Mouse (Mus musculus) forebrain, embryonic 13.5 days (tissue): Measurements from ENCODE around the gene Usmg5. TPM values are rescaled to one million over a fixed set of nuclear protein-coding genes. Genes with fewer than 3 reads are reported as not detected.
"Not testable (repeated sequence)": the region's sequence is repeated elsewhere in the genome, so short reads cannot be mapped to it uniquely, and the experiment has no call there.

ENCODE experiments used
- ATAC-seq: fragments of 200-750 bp; cut with Nextera tagmentation; 2 replicates; pipeline ENCODE4 v1.8.0; 2017
- H3K27ac ChIP-seq: fragments of 300-500 bp; sonication (generic); 2 replicates; pipeline ENCODE4 v1.5.1; 2015; ENCODE audit warnings: inconsistent platforms, mild to moderate bottlenecking, moderate library complexity
- H3K27me3 ChIP-seq: fragments of 300-500 bp; sonication (generic); 2 replicates; pipeline ENCODE4 v1.6.1; 2015; ENCODE audit warnings: mild to moderate bottlenecking, inconsistent platforms
- H3K36me3 ChIP-seq: fragments of 300-500 bp; sonication (generic); 2 replicates; pipeline ENCODE4 v1.6.1; 2015; ENCODE audit warnings: mild to moderate bottlenecking, inconsistent platforms; ENCODE audit not compliant: poor library complexity, severe bottlenecking
- H3K4me1 ChIP-seq: fragments of 300-500 bp; sonication (generic); 2 replicates; pipeline ENCODE4 v1.6.1; 2015; ENCODE audit warnings: inconsistent platforms
- H3K4me2 ChIP-seq: fragments of 300-500 bp; sonication (generic); 2 replicates; pipeline ENCODE4 v1.6.1; 2015; ENCODE audit warnings: inconsistent platforms, mild to moderate bottlenecking, moderate library complexity
- H3K4me3 ChIP-seq: fragments of 300-500 bp; sonication (generic); 2 replicates; pipeline ENCODE4 v1.5.1; 2015; ENCODE audit warnings: mild to moderate bottlenecking, inconsistent platforms
- H3K9ac ChIP-seq: fragments of 300-500 bp; sonication (generic); 2 replicates; pipeline ENCODE4 v1.6.1; 2015; ENCODE audit warnings: mild to moderate bottlenecking, inconsistent platforms
- H3K9me3 ChIP-seq: fragments of 300-500 bp; sonication (generic); replicated peaks from 2 replicates; pipeline ENCODE4 v1.6.1; 2016; ENCODE audit warnings: inconsistent platforms
- WGBS: fragments of 180-500 bp; shearing (Covaris S2); methylation state at CpG from one replicate; pipeline ENCODE4 v1.1.7; 2015; 5-methylcytosine and 5-hydroxymethylcytosine counted together
- polyA plus RNA-seq: library from polyadenylated mRNA; unstranded; fragments of >200 nt; fragmentation: Nextera tagmentation; extraction: Ambion mirVana; gene quantifications from 2 replicates; pipeline ENCODE4 v1.2.1, GENCODE M21; 2015

The Usmg5 gene
- 1,392 and 1,705 TPM in 2 replicates for polyA plus RNA-seq

DNA sequence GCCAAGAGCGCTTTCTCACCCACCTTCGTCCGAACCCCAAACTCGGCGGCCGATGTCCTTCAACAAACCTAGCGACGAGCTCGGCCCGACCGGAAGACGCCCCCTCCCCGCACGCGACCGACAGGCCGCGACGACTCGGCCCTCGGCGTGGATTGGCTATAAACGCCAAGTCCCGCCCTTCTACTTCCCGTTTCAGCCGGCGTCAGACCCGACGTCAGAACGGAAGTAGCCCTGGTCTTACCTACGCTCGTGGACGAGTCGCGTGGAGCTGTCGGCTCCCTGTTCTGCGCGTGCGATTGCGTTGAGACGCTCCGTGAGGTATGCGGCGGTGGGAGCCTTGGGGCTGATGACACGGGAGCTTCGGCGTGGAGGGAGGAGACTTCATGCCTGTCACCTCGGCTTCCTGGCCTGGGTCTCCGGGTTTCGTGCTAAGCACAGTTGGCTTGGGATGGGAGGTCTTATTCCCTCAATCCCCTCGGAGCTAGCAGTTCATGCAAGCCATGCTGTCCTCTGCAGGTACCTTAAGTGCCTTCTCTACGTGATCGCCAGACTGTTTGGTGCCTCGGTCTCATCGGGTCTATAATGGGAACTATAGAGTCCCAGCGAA is at the start of gene Usmg5, which contains the start of gene Pdcd11:
Usmg5 (minus strand) TSS at position 98 of the 607 bp plus-strand sequence.
Pdcd11 (plus strand) TSS at position 219 of the 607 bp plus-strand sequence.
- peak within 1 kb of the TSS; percentile 90 for H3K4me2 ChIP-seq
- H3K27ac ChIP-seq, result peak within 1 kb of the TSS; percentile 68
- H3K4me3 ChIP-seq, result peak within 1 kb of the TSS; percentile 98
- peak; percentile 100 for ATAC-seq
- under 1% methylated on average over 56 of the region's 56 CpGs for WGBS
- peaks cover 47% of the 10 kb centered on the region for H3K36me3 ChIP-seq
- H3K9me3 ChIP-seq, result no peaks in the 10 kb centered on the region
- H3K4me1 ChIP-seq, result peaks cover 35% of the 10 kb centered on the region
- peak within 1 kb of the TSS; percentile 98 for H3K9ac ChIP-seq
- no peaks in the 10 kb centered on the region for H3K27me3 ChIP-seq

DNA sequence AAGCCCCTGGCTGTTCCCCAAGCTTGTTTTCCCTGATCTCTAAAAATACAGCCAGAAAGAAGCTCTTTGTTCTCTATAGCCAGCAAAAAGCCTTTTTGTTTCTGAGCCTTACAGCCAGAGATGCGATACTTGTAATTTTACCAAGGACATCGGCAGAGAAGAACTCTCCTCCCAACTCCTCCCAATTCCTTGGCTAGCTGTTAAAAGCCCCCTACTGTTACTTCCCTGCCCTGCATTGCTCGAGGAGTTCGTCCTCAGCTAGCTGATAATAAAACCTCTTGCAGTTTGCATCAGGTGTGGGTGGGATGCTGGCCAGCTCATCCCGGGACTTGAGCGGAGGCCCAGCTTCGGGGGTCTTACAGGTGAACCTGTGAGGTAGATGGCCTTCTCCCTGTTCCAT is 49.2 kb upstream of the Usmg5 start:
- H3K9me3 ChIP-seq, H3K36me3 ChIP-seq, H3K27ac ChIP-seq, H3K27me3 ChIP-seq, H3K4me2 ChIP-seq, H3K4me3 ChIP-seq, H3K9ac ChIP-seq, ATAC-seq: not testable (repeated sequence)
- H3K4me1 ChIP-seq, result peaks cover 19% of the 10 kb centered on the region
- WGBS, result 41% methylated on average over 7 of the region's 7 CpGs

DNA sequence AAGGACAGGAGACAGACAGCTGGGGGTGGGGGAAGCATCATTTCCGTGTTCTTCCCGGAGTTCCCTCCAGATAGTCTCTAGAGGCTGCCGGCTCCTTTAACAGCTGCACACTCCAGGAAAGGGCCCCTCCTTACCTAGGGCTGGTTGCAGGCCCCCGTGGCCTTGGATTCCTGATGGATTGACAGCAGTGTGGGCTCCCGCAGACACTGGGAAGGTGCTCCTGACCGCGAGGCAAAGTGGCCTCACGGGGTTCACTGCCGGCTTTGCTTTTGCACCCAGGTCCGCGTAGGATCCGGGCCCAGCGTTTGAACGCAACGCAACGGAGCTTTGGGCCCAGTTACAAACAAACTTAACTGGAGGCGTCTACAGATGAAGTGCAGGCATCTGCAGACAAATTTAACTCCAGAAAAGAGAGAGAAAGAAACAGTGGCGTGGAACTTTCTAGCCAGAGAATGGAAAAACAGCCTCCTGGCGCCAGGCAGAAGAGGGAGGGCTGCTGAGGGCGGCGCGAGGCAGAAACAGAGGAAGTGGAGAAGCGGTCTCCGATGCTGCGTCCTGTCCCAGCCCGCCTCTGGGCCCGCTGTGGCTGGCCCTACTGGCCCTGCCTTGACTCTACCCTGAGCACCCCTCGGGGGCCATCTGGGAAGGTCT is 47.4 kb upstream of the Usmg5 start, which contains the start of gene Calhm2:
Calhm2 (minus strand) TSS at position 524 of the 651 bp plus-strand sequence.
- Histone ChIP-seq H3K27ac (no peak within 1 kb of the TSS), H3K4me1 (peaks cover 19% of the 10 kb centered on the region), H3K9me3 (no peaks in the 10 kb centered on the region), H3K36me3 (peaks cover 7% of the 10 kb centered on the region; the same call in 1 of the 2 replicates), H3K4me3 (peak within 1 kb of the TSS; percentile 17), H3K27me3 (no peaks in the 10 kb centered on the region), H3K4me2 (peak within 1 kb of the TSS; percentile 54), H3K9ac (peak within 1 kb of the TSS; percentile 54)
- peak; percentile 53; the same call in 1 of the 2 replicates for ATAC-seq
- 12% methylated on average over 28 of the region's 28 CpGs for WGBS

DNA sequence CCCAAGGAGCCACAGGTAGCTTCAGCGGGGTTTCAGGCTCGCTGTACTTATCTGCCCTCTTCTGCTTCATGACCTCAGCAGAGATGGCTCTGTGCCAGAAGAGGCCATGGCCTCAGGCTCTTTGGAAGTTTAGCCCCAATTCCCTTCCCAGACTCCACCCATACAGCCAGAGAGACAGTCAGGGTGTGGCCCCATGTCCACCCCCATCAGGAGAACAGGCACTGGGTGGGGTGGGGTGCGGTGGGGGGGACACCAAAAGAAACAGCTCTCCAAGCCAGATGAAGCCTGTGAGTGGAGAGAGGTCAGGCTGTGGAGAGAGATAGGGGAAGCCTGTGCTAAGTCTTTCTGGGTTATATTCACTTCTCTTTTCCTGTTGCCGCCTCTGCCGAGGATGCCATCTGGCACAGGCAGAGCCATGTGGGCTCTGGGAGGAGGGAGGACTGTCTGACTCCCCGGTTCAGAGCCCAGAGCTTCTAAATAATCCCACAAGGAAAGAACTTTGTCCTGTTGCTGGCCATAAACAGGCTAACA is 46.7 kb upstream of the Usmg5 start:
- Histone ChIP-seq H3K4me1 (peaks cover 19% of the 10 kb centered on the region), H3K4me3 (no peak overlapping the region), H3K4me2 (peak overlapping the region; percentile 54), H3K9ac (0 out of 2 replicates have a peak overlapping the region, but pooled peaks have one; percentile 54), H3K36me3 (peaks cover 14% of the 10 kb centered on the region), H3K9me3 (no peaks in the 10 kb centered on the region), H3K27me3 (no peaks in the 10 kb centered on the region), H3K27ac (no peak overlapping the region)
- peak; percentile 48; the same call in 1 of the 2 replicates for ATAC-seq
- whole genome bisulfite sequencing, result 44% methylated on average over 6 of the region's 6 CpGs

DNA sequence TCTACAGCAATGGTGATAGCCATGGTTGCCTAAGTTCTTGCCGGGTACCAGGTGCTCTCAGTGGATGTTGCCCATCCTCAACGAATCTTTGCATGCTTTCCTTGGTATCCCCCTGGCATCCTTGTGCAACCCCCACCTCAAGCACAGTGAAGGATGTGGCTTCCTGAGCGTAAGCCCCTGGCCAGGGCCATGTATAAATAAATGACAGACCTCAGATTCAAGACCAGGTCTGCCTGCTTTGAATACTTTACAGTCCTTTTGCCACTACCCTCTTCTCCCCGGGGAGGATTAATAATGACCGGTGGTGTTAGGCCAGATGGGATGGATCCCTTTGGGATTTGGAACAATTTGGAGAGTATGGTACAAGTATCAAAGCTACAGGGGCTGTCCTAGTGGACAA is 45.7 kb upstream of the Usmg5 start:
- Histone ChIP-seq H3K4me3 (no peak overlapping the region), H3K9me3 (no peaks in the 10 kb centered on the region), H3K27me3 (no peaks in the 10 kb centered on the region), H3K36me3 (peaks cover 24% of the 10 kb centered on the region), H3K4me1 (peaks cover 19% of the 10 kb centered on the region), H3K4me2 (no peak overlapping the region), H3K9ac (no peak overlapping the region), H3K27ac (no peak overlapping the region)
- 88% methylated on average over 5 of the region's 5 CpGs for WGBS
- no peak for ATAC-seq

DNA sequence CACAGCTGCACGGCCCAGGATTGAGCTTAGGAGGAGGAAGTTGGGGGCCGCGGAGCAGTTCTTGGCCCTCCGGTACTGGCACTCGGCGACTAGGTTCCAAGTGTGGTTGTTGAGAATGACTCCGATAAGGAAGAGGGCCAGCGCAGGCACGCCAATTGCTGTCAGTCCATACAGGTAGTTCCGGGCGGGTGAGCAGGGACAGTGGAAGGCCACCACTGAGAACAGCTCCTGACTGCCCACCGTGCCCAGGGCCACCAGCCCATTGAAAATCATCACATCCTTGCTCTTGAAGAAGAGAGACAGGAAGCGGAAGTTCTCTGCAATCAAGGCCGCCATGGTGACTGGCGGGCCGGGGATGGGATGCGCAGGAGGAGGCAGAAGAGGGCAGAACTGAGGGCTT is 45.1 kb upstream of the Usmg5 start:
- H3K4me3 ChIP-seq, result no peak overlapping the region
- no peak overlapping the region for H3K9ac ChIP-seq
- H3K27ac ChIP-seq, result no peak overlapping the region
- peaks cover 30% of the 10 kb centered on the region for H3K36me3 ChIP-seq
- no peak overlapping the region for H3K4me2 ChIP-seq
- peaks cover 19% of the 10 kb centered on the region for H3K4me1 ChIP-seq
- no peaks in the 10 kb centered on the region for H3K9me3 ChIP-seq
- ATAC-seq, result no peak
- H3K27me3 ChIP-seq, result no peaks in the 10 kb centered on the region
- WGBS, result 91% methylated on average over 17 of the region's 17 CpGs

DNA sequence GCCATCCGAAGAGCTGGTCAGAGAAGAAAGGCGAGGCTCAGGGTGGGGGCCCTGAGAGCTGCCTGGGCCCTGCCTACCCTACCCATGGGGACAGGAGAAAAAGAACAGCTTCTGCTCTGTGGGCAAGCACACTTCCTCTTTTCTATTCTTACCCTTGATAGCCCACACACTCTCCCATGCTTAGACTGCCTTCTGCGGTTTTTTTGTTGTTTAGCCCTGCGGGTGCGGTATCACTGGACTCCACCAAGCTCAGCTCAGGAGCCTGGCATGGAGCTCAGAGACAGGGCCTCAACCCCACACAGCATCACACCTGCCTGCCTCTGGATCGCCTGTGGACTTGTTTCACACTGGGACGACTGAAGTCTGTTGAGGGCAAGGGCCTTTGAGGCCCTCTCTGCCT is 42.7 kb upstream of the Usmg5 start:
- WGBS, result 89% methylated on average over 7 of the region's 7 CpGs
- H3K27me3 ChIP-seq, result no peaks in the 10 kb centered on the region
- no peak overlapping the region for H3K27ac ChIP-seq
- H3K36me3 ChIP-seq, result peaks cover 54% of the 10 kb centered on the region
- ATAC-seq, result no peak
- H3K9ac ChIP-seq, result no peak overlapping the region
- no peaks in the 10 kb centered on the region for H3K9me3 ChIP-seq
- H3K4me2 ChIP-seq, result no peak overlapping the region
- peaks cover 15% of the 10 kb centered on the region for H3K4me1 ChIP-seq
- no peak overlapping the region for H3K4me3 ChIP-seq

DNA sequence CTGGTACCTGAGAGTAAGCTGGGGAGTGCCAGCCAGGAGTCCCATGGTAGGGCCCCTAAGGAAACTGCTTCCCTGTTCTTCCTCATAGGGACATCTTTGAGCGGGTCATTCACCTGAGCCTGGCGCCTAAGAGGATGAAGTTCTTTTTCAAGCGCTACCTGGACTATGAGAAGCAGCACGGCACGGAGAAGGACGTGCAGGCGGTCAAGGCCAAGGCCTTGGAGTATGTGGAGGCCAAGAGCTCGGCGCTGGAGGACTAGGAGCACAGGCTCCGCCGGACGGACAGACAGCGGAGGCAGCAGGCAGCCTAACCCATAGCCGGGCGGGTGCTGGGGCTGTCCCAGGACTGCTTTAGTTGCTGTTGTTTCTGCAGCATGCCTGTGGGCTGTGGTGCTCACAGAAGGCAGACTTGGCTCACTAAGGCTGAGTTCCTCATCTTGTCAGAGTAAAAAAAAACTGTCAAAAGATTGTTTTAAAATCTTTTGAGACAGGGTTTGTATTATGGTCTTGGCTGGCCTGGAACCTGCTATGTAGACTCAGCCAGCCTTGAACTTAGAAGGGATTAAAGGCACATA is 40.2 kb upstream of the Usmg5 start:
- Histone ChIP-seq H3K4me2 (no peak overlapping the region), H3K36me3 (peaks cover 79% of the 10 kb centered on the region), H3K4me1 (no peaks in the 10 kb centered on the region), H3K27ac (no peak overlapping the region), H3K9ac (no peak overlapping the region), H3K4me3 (no peak overlapping the region), H3K27me3 (no peaks in the 10 kb centered on the region), H3K9me3 (no peaks in the 10 kb centered on the region)
- ATAC-seq, result no peak
- 96% methylated on average over 15 of the region's 15 CpGs for WGBS

DNA sequence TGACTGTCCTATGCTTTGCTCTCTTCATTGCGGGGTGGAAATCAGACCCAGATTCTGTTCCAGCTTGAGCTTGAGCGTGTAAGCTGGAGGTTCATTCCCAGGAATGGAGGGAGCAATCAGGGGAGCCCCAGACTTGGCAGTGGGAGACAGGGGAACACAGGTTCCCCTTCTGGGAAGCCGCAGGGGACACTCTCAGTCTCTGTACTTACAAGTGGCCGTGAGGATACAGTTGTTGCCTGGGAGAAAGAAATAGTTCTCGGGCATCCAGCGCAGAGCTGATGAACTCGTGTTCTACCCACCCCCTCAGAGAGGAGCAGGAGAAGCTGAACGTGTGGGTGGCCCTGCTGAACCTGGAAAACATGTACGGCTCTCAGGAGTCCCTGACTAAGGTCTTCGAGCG is 38.4 kb upstream of the Usmg5 start:
- ATAC-seq, result no peak
- 94% methylated on average over 11 of the region's 11 CpGs for WGBS
- Histone ChIP-seq H3K9me3 (no peaks in the 10 kb centered on the region), H3K4me2 (no peak overlapping the region), H3K4me3 (no peak overlapping the region), H3K4me1 (no peaks in the 10 kb centered on the region), H3K9ac (no peak overlapping the region), H3K27me3 (no peaks in the 10 kb centered on the region), H3K27ac (no peak overlapping the region), H3K36me3 (peaks cover 95% of the 10 kb centered on the region)

DNA sequence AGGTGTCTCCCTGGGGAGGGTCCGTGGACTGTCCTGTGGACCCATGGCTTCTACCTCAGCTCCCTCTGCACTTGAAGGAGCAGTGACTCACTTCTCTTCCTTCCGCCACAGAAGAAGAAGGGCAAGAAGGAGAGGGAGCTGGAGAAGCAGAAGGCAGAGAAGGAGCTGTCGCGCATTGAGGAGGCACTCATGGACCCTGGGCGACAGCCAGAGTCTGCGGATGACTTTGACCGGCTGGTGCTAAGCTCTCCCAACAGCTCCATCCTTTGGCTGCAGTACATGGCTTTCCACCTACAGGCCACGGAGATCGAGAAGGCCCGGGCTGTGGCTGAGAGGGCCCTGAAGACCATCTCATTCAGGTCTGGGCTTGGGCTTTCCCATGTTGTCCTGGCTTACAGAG is 37.7 kb upstream of the Usmg5 start:
- Histone ChIP-seq H3K9me3 (no peaks in the 10 kb centered on the region), H3K4me3 (no peak overlapping the region), H3K9ac (no peak overlapping the region), H3K4me1 (no peaks in the 10 kb centered on the region), H3K27me3 (no peaks in the 10 kb centered on the region), H3K4me2 (no peak overlapping the region), H3K27ac (no peak overlapping the region), H3K36me3 (peaks cover 91% of the 10 kb centered on the region)
- 97% methylated on average over 10 of the region's 10 CpGs for WGBS
- no peak for ATAC-seq

DNA sequence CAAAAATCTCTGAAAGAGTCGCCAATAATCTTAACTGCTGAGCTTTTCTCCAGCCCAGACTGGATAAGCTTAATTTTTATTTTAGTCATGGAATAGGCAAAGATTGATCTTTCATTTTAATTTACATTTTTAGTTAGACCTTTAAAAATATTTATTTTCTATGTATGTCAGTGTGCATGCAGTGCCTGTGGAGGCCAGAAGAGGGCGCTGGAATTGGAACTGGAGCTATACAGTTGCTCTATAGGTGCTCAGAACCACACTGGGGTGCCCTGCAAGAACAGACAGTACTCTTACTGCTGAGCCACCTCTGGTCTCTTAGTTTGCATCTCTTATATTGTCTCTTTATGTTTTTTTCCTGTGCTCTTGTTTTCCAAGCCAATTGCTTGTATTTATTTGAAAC is 32.4 kb upstream of the Usmg5 start:
- H3K36me3 ChIP-seq, result peaks cover 73% of the 10 kb centered on the region

DNA sequence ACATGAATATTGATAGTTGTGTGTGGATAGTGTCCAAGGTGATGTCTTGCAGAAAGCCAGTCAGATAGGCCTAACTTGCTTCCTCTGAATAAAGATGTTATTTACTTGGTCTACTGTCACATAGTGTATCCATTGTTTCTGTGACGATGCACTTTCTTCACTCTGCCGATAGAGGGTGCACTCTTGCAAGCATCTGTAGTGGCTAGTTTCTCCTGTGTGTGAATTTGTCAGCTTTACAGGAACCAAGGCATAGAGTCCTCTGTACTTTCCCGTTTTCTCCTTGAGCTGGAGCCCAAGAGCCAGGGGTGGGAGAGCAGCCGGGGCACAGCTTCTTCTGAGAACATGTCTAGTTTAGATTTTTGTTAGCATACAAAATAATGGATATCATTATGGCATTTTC is 30.6 kb upstream of the Usmg5 start:
- H3K4me1 ChIP-seq, result no peaks in the 10 kb centered on the region
- no peak overlapping the region for H3K4me2 ChIP-seq
- 41% methylated on average over 4 of the region's 4 CpGs for WGBS
- H3K27ac ChIP-seq, result no peak overlapping the region
- no peak overlapping the region for H3K4me3 ChIP-seq
- H3K9me3 ChIP-seq, result no peaks in the 10 kb centered on the region
- H3K27me3 ChIP-seq, result no peaks in the 10 kb centered on the region
- no peak for ATAC-seq
- H3K9ac ChIP-seq, result no peak overlapping the region
- peaks cover 73% of the 10 kb centered on the region for H3K36me3 ChIP-seq

More for the DNA sequence above, 32.4 kb upstream of the Usmg5 start:
- Histone ChIP-seq H3K4me2 (no peak overlapping the region), H3K27ac (no peak overlapping the region), H3K9me3 (no peaks in the 10 kb centered on the region), H3K27me3 (no peaks in the 10 kb centered on the region), H3K4me3 (no peak overlapping the region), H3K9ac (no peak overlapping the region), H3K4me1 (no peaks in the 10 kb centered on the region)
- ATAC-seq, result no peak
- 30% methylated on average over 2 of the region's 2 CpGs for WGBS
